In the genomic region with DNA sequence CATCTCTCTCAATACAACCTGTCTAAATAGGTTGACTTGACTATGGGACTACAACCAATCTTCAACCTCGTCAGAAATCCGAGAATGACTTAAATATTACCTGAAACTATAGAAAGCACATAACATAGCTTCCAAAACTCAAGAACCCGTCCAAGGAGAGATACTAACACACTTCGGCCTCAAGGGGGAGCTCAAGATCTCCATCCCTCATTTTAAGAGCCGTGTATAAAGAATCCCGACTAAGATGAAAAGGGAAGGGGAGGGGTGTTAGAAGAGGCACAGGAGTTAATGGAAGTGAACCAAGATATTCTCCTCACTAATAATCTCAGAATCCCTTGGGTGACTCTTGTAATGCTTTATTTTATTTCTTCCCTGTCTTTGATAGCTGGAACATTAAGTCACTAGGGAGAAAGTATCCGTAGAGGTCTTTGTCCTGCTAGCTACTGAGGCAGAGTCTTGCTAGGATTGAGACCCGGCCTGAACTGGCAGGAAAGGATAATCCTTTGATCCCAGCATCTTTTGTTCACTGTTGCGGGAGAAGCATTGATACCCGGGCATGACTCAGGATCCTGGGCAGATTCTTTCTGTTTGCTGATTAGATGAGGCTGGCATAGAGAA, we compare ENCODE assay signal across 8 mouse cellular contexts. TPM values are rescaled to one million over a fixed set of nuclear protein-coding genes. Genes with fewer than 3 reads are reported as not detected.
DNase-seq lines count a peak whose midpoint lies in the region; ATAC-seq and TF ChIP-seq lines count a peak whose summit lies in the region.

No protein-coding gene starts in this region.

- intact Hi-C loops in heart, adult 2 months (cut with DNase I) = loop anchor here (1.0 to 5.0 kb wide), 5 partner anchors 19 to 424 kb away; partner anchors contain the start of gene Ccdc83
- intact Hi-C loops in heart, postnatal 25 days (cut with DNase I) = loop anchor here (1.0 to 5.0 kb wide), 3 partner anchors 154 to 409 kb away; partner anchors contain the start of gene Ccdc83
- intact Hi-C loops in left cerebral cortex, adult 2 months (cut with DNase I) = loop anchor here (1.0 to 5.0 kb wide), 5 partner anchors 134 to 509 kb away; partner anchors contain the start of genes Ccdc83 and Picalm

- H3K4me3 ChIP-seq in heart, adult 2 months = peak overlapping the region; percentile 36
- H3K4me3 ChIP-seq in embryonic facial prominence, embryonic 14.5 days (ENCODE audit: low read depth, low read length) = no peak overlapping the region
- no peak overlapping the region for H3K4me3 ChIP-seq in hindbrain, embryonic 11.5 days (ENCODE audit: low read depth, low read length)
- H3K4me3 ChIP-seq in left cerebral cortex, adult 2 months = peak overlapping the region; percentile 43
- H3K4me3 ChIP-seq in midbrain, embryonic 10.5 days = peak overlapping the region; percentile 27; the same call in 1 of the 2 replicates

- H3K27me3 ChIP-seq in heart, adult 2 months (ENCODE audit: control insufficient read depth, insufficient read depth, low read length) = no peaks in the 10 kb centered on the region
- H3K27me3 ChIP-seq in embryonic facial prominence, embryonic 14.5 days (replicated peaks; ENCODE audit: control insufficient read depth, insufficient read depth, low read length) = no peaks in the 10 kb centered on the region
- no peaks in the 10 kb centered on the region for H3K27me3 ChIP-seq in hindbrain, embryonic 11.5 days (ENCODE audit: control insufficient read depth, insufficient read depth, low read length)
- H3K27me3 ChIP-seq in midbrain, embryonic 10.5 days (ENCODE audit: low read depth, poor library complexity, severe bottlenecking) = no peaks in the 10 kb centered on the region

- 15% methylated on average over 10 of the region's 10 CpGs for WGBS in heart, adult 2 months
- 16% methylated on average over 10 of the region's 10 CpGs for WGBS in embryonic facial prominence, embryonic 14.5 days
- WGBS in hindbrain, embryonic 11.5 days = 15% methylated on average over 10 of the region's 10 CpGs
- WGBS in midbrain, embryonic 10.5 days = 7% methylated on average over 10 of the region's 10 CpGs

- no peak for TF ChIP-seq EP300 in heart, adult 2 months (IDR thresholded peaks at IDR 0.05; ENCODE audit: insufficient read depth, low read depth, low read length)

- TF ChIP-seq POLR2A in heart, adult 2 months (IDR thresholded peaks at IDR 0.05; ENCODE audit: insufficient read depth, low read depth, low read length) = no peak

- H3K9me3 ChIP-seq in embryonic facial prominence, embryonic 14.5 days (ENCODE audit: control insufficient read depth, low read length) = no peaks in the 10 kb centered on the region
- H3K9me3 ChIP-seq in hindbrain, embryonic 11.5 days (ENCODE audit: control insufficient read depth, low read length) = no peaks in the 10 kb centered on the region
- H3K9me3 ChIP-seq in midbrain, embryonic 10.5 days (replicated peaks) = no peaks in the 10 kb centered on the region

- no peak overlapping the region; the same call in 1 of the 2 replicates for H3K27ac ChIP-seq in heart, adult 2 months
- H3K27ac ChIP-seq in embryonic facial prominence, embryonic 14.5 days (replicated peaks; ENCODE audit: low read depth, low read length) = no peak overlapping the region
- H3K27ac ChIP-seq in hindbrain, embryonic 11.5 days (ENCODE audit: low read depth, low read length) = no peak overlapping the region
- no peak overlapping the region for H3K27ac ChIP-seq in left cerebral cortex, adult 2 months
- peak overlapping the region; percentile 49 for H3K27ac ChIP-seq in midbrain, embryonic 10.5 days (replicated peaks)

- H3K4me2 ChIP-seq in embryonic facial prominence, embryonic 14.5 days (ENCODE audit: low read depth, low read length) = no peak overlapping the region
- H3K4me2 ChIP-seq in hindbrain, embryonic 11.5 days (replicated peaks; ENCODE audit: low read depth, low read length) = no peak overlapping the region

- no peaks in the 10 kb centered on the region for H3K36me3 ChIP-seq in heart, adult 2 months (ENCODE audit: control insufficient read depth, insufficient read depth, low read length)
- H3K36me3 ChIP-seq in embryonic facial prominence, embryonic 14.5 days (ENCODE audit: control insufficient read depth, insufficient read depth, low read length) = no peaks in the 10 kb centered on the region
- no peaks in the 10 kb centered on the region for H3K36me3 ChIP-seq in hindbrain, embryonic 11.5 days (ENCODE audit: control insufficient read depth, insufficient read depth, low read length)
- H3K36me3 ChIP-seq in midbrain, embryonic 10.5 days = no peaks in the 10 kb centered on the region

- peak; percentile 81 for ATAC-seq in embryonic facial prominence, embryonic 14.5 days (ENCODE audit: low read depth)
- peak; percentile 75 for ATAC-seq in hindbrain, embryonic 11.5 days (ENCODE audit: low FRiP score)

- peaks cover 1% of the 10 kb centered on the region; the same call in 1 of the 2 replicates for H3K4me1 ChIP-seq in heart, adult 2 months (ENCODE audit: control insufficient read depth, insufficient read depth, low read length)
- no peaks in the 10 kb centered on the region for H3K4me1 ChIP-seq in embryonic facial prominence, embryonic 14.5 days (ENCODE audit: control insufficient read depth, insufficient read depth, low read length)
- no peaks in the 10 kb centered on the region for H3K4me1 ChIP-seq in hindbrain, embryonic 11.5 days (replicated peaks; ENCODE audit: control insufficient read depth, insufficient read depth, low read length)
- H3K4me1 ChIP-seq in midbrain, embryonic 10.5 days = peaks cover 9% of the 10 kb centered on the region

- peak; percentile 30 to 33 for DNase-seq in heart, adult 2 months
- DNase-seq in heart, postnatal 25 days (ENCODE audit: low spot score) = no peak
- DNase-seq in adrenal gland, postnatal 36 days = peak; percentile 7 to 56
- DNase-seq in embryonic facial prominence, embryonic 14.5 days (ENCODE audit: low spot score) = peak; percentile 83
- peak; percentile 85 for DNase-seq in hindbrain, embryonic 11.5 days (ENCODE audit: low spot score)
- DNase-seq in left cerebral cortex, adult 2 months (ENCODE audit: extremely low spot score in 1 of 2, low spot score in 2 of 2) = peak; percentile 43 to 45
- DNase-seq in midbrain, embryonic 10.5 days (ENCODE audit: low spot score) = peak; percentile 51
- DNase-seq in spleen, postnatal 10 days (ENCODE audit: low spot score in 2 of 2) = peak; percentile 36 to 64

- H3K79me2 ChIP-seq in heart, adult 2 months (replicated peaks; ENCODE audit: control insufficient read depth, insufficient read depth, low read length) = no peaks in the 10 kb centered on the region

- peak; percentile 89 for TF ChIP-seq CTCF in heart, adult 2 months (IDR thresholded peaks at IDR 0.05)
- TF ChIP-seq CTCF in left cerebral cortex, adult 2 months (IDR thresholded peaks at IDR 0.05) = peak; percentile 83

- H3K9ac ChIP-seq in heart, adult 2 months (ENCODE audit: low read depth, low read length) = no peak overlapping the region; the same call in 1 of the 2 replicates
- H3K9ac ChIP-seq in embryonic facial prominence, embryonic 14.5 days (ENCODE audit: low read depth, low read length) = no peak overlapping the region
- no peak overlapping the region for H3K9ac ChIP-seq in hindbrain, embryonic 11.5 days (ENCODE audit: low read depth, low read length)

RNA-seq across cellular contexts. Expression of gene Eed, which starts 17.3 kb away (rescaled TPM):
- 10 to 100 TPM; 24.7 to 27.3 TPM for total RNA-seq in heart, adult 2 months (2021)
- 12.0 and 16.8 TPM in 2 replicates for polyA plus RNA-seq in heart, adult 2 months (2012; rRNA removed)
- 10 to 100 TPM; 22.3 to 28.0 TPM for total RNA-seq in heart, postnatal 25 days (2021)
- 10 to 100 TPM; 41.0 to 56.5 TPM for total RNA-seq in adrenal gland, postnatal 36 days (2021)
- 62.8 and 64.7 TPM in 2 replicates for polyA plus RNA-seq in embryonic facial prominence, embryonic 14.5 days (2014; fragmentation: Nextera tagmentation; extraction: Ambion mirVana)
- 74.3 and 80.5 TPM in 2 replicates for polyA plus RNA-seq in hindbrain, embryonic 11.5 days (2014; fragmentation: Nextera tagmentation; extraction: Ambion mirVana)
- 10 to 100 TPM; 38.4 to 41.4 TPM for total RNA-seq in left cerebral cortex, adult 2 months (2021)
- 71.6 and 86.7 TPM in 2 replicates for polyA plus RNA-seq in midbrain, embryonic 10.5 days (2016; fragmentation: Nextera tagmentation; extraction: Ambion mirVana)

RNA-seq across cellular contexts. Expression of gene Hikeshi, which starts 57.1 kb away (rescaled TPM):
- total RNA-seq in heart, adult 2 months (2021) = 10 to 100 TPM; 78.1 to 79.3 TPM
- 61.9 and 90.3 TPM in 2 replicates for polyA plus RNA-seq in heart, adult 2 months (2012; rRNA removed)
- 10 to 100 TPM; 72.7 to 80.1 TPM for total RNA-seq in heart, postnatal 25 days (2021)
- total RNA-seq in adrenal gland, postnatal 36 days (2021) = 10 to 100 TPM; 79.1 to 87.2 TPM
- 125 and 136 TPM in 2 replicates for polyA plus RNA-seq in embryonic facial prominence, embryonic 14.5 days (2014; fragmentation: Nextera tagmentation; extraction: Ambion mirVana)
- 153 and 157 TPM in 2 replicates for polyA plus RNA-seq in hindbrain, embryonic 11.5 days (2014; fragmentation: Nextera tagmentation; extraction: Ambion mirVana)
- total RNA-seq in left cerebral cortex, adult 2 months (2021) = 10 to 100 TPM; 83.9 to 85.3 TPM
- 143 and 171 TPM in 2 replicates for polyA plus RNA-seq in midbrain, embryonic 10.5 days (2016; fragmentation: Nextera tagmentation; extraction: Ambion mirVana)

Comparison
In these comparisons a context has a peak if more than half of its experiments do, and no peak if none do; other contexts are left out.
1. H3K4me3 ChIP-seq: peak in heart, adult 2 months (single experiment), left cerebral cortex, adult 2 months (single experiment) and midbrain, embryonic 10.5 days (single experiment); none in embryonic facial prominence, embryonic 14.5 days (single experiment) and hindbrain, embryonic 11.5 days (single experiment).